In the genomic region with DNA sequence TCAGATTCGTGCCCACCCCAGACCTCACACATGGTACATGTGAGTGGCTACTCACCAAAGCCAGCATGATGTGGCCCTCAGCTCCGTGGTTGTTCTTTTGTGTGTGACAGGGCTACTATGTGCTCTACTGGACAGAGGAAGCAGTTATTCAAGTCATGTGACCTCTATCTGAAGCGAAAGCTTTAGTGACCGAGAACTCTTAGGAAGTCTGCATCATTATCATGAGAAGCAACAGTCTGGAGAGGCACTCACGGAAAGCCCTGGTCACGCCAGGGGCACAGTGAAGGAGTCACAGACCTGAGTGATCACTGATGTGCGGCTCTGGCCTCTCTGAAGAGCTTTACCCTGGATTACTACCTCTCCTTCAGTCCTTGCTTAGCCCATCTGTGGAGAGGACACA, we compare ENCODE assay signal across 24 mouse cellular contexts.
"Had no signal": no experiment of that assay in that cellular context is flagged by ENCODE, and none has a peak within 500 bp of the region (broad histone marks: within the 10 kb centered on the region; RNA-seq: fewer than 3 reads in every experiment).

No protein-coding gene starts in this region.

- H3K36me3 ChIP-seq: heart, embryonic 12.5 days; intestine, embryonic 15.5 days; limb, embryonic 10.5 days; limb, embryonic 12.5 days had no signal

- H3K9ac ChIP-seq: heart, embryonic 12.5 days; hindbrain, embryonic 12.5 days; hindbrain, embryonic 14.5 days; intestine, embryonic 15.5 days; limb, embryonic 12.5 days had no signal

- H3K4me1 ChIP-seq: heart, embryonic 10.5 days; heart, embryonic 12.5 days; hindbrain, embryonic 10.5 days; hindbrain, embryonic 12.5 days; intestine, embryonic 15.5 days; limb, embryonic 10.5 days; limb, embryonic 12.5 days had no signal

- H3K27me3 ChIP-seq: heart, embryonic 12.5 days; hindbrain, embryonic 12.5 days; intestine, embryonic 15.5 days; limb, embryonic 12.5 days had no signal

- ATAC-seq: hindbrain, embryonic 16.5 days; inflammation-experienced regulatory T-cells, adult 6 months; intestine, embryonic 15.5 days; intestine, postnatal 0 days had no signal

- H3K4me2 ChIP-seq: heart, embryonic 12.5 days; hindbrain, embryonic 12.5 days; hindbrain, embryonic 14.5 days; intestine, embryonic 15.5 days; limb, embryonic 12.5 days; liver, embryonic 11.5 days had no signal

- H3K27ac ChIP-seq: heart, embryonic 10.5 days; hindbrain, embryonic 10.5 days; hindbrain, embryonic 12.5 days; hindbrain, embryonic 14.5 days; intestine, embryonic 15.5 days; layer of hippocampus, adult 2 months; left cerebral cortex, adult 2 months; limb, embryonic 10.5 days; limb, embryonic 12.5 days had no signal

- DNase-seq: gastrocnemius, postnatal 14 days; gastrocnemius, postnatal 36 days; heart, adult 18-20 months; heart, postnatal 10 days; heart, postnatal 4 days; kidney, adult 18-20 months; kidney, adult 8-10 months; kidney, postnatal 10 days; kidney, postnatal 25 days; liver had no signal

- H3K9me3 ChIP-seq: heart, embryonic 10.5 days; heart, embryonic 12.5 days; hindbrain, embryonic 10.5 days; hindbrain, embryonic 12.5 days; intestine, embryonic 15.5 days; limb, embryonic 10.5 days; limb, embryonic 12.5 days had no signal

- H3K4me3 ChIP-seq: heart, embryonic 10.5 days; heart, embryonic 12.5 days; hindbrain, embryonic 10.5 days; hindbrain, embryonic 12.5 days; intestine, embryonic 15.5 days; layer of hippocampus, adult 2 months; left cerebral cortex, adult 2 months; limb, embryonic 10.5 days; limb, embryonic 12.5 days had no signal
